In the genomic region with DNA sequence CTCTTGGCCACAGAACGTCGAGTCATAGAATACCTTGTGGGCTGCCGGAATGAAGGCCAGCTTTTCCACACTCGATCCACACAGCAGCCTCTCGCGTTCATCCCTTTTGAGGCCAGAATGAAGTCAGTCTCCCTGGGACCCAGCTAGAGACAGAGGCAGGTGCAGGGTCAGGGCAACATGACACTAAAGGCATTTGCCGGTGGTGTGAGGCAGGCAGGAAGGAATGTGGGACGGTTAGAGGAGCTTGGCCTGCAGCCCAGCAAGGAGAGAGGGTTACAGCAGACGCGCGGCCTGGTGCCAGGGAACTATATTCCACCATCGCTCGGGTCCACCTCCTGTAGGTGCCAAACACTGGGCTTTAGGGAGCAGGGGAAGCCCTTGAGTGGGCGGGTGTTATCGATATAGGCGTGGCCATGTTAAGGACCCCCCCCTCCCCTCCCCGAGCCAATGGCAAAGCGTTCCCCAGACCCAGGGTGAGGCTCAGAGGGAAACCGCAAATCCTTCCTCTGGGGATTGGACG, we compare ENCODE assay signal across 9 mouse cellular contexts. TPM values are rescaled to one million over a fixed set of nuclear protein-coding genes. Genes with fewer than 3 reads are reported as not detected.
A peak's percentile ranks its signal among the peaks of the same experiment; 100 is the strongest.
DNase-seq lines count a peak whose midpoint lies in the region; ATAC-seq lines count a peak whose summit lies in the region.
"Had no signal": no experiment of that assay in that cellular context is flagged by ENCODE, and none has a peak within 500 bp of the region (broad histone marks: within the 10 kb centered on the region; RNA-seq: fewer than 3 reads in every experiment).

No protein-coding gene starts in this region.

- DNase-seq in ES-CJ7 (ENCODE audit: low read depth, low spot score) = peak; percentile 66
- peak; percentile 83 for DNase-seq in adrenal gland, postnatal 10 days
- DNase-seq in fibroblast of lung, adult 2 months (ENCODE audit: low read depth) = peak; percentile 84
- DNase-seq in lung, adult 18-20 months = peak; percentile 88 to 92
- no peak for DNase-seq in layer of hippocampus, postnatal 14 days (ENCODE audit: low spot score in 2 of 2)
- DNase-seq in spleen, postnatal 36 days (ENCODE audit: low spot score in 2 of 2) = no peak

- peak overlapping the region; percentile 27 for H3K4me2 ChIP-seq in stomach, embryonic 15.5 days

- 11% methylated on average over 20 of the region's 20 CpGs for WGBS in stomach, embryonic 15.5 days

- H3K4me1 ChIP-seq in stomach, embryonic 15.5 days = peaks cover 16% of the 10 kb centered on the region

- no peaks in the 10 kb centered on the region for H3K9me3 ChIP-seq in stomach, embryonic 15.5 days

- peak; percentile 47 to 61 for ATAC-seq in hematopoietic stem cell, adult 5-6 weeks (replicated peaks in 1 of 2; ENCODE audit: insufficient read depth in 1 of 2, low FRiP score in 2 of 2, low TSS enrichment in 1 of 2, low read depth in 1 of 2, poor library complexity in 2 of 2, severe bottlenecking in 2 of 2)
- ATAC-seq in stomach, embryonic 15.5 days (ENCODE audit: insufficient read depth, low FRiP score, low read depth) = peak; percentile 69

- no peak overlapping the region for H3K4me3 ChIP-seq in stomach, embryonic 15.5 days (replicated peaks)

- no peaks in the 10 kb centered on the region for H3K36me3 ChIP-seq in stomach, embryonic 15.5 days

- H3K27ac ChIP-seq in stomach, embryonic 15.5 days = no peak overlapping the region

- H3K27me3 ChIP-seq in stomach, embryonic 15.5 days (replicated peaks) = no peaks in the 10 kb centered on the region

- H3K9ac ChIP-seq in stomach, embryonic 15.5 days = no peak overlapping the region

RNA-seq across cellular contexts. Expression of gene Izumo2, which starts 11.3 kb away (rescaled TPM):
- total RNA-seq in adrenal gland, postnatal 10 days (2021) = not detected
- not detected in 2 replicates for total RNA-seq in hematopoietic stem cell, adult 5-6 weeks (2017)
- polyA plus RNA-seq in stomach, embryonic 15.5 days (2015; fragmentation: Nextera tagmentation; extraction: Ambion mirVana) = not detected in 2 replicates
- total RNA-seq in layer of hippocampus, postnatal 14 days (2021) = not detected
- polyA plus RNA-seq: cortical plate, adult 2 months had no signal

RNA-seq across cellular contexts. Expression of gene Myh14, which starts 26.6 kb away (rescaled TPM):
- total RNA-seq in adrenal gland, postnatal 10 days (2021) = 1 to 10 TPM; 5.5 to 9.8 TPM
- 0.10 and 0.38 TPM in 2 replicates for total RNA-seq in hematopoietic stem cell, adult 5-6 weeks (2017)
- 29.0 and 32.7 TPM in 2 replicates for polyA plus RNA-seq in stomach, embryonic 15.5 days (2015; fragmentation: Nextera tagmentation; extraction: Ambion mirVana)
- total RNA-seq in layer of hippocampus, postnatal 14 days (2021) = 10 to 100 TPM; 20.9 to 24.6 TPM

RNA-seq across cellular contexts. Expression of gene Vrk3, which starts 51.0 kb away (rescaled TPM):
- 10 to 100 TPM; 34.3 to 40.2 TPM for total RNA-seq in adrenal gland, postnatal 10 days (2021)
- total RNA-seq in hematopoietic stem cell, adult 5-6 weeks (2017) = 67.1 and 70.6 TPM in 2 replicates
- polyA plus RNA-seq in stomach, embryonic 15.5 days (2015; fragmentation: Nextera tagmentation; extraction: Ambion mirVana) = 32.5 and 33.2 TPM in 2 replicates
- 10 to 100 TPM; 31.8 to 33.4 TPM for total RNA-seq in layer of hippocampus, postnatal 14 days (2021)

RNA-seq across cellular contexts. Expression of gene Zfp473, which starts 53.6 kb away (rescaled TPM):
- under 1 TPM; 0.33 to 0.45 TPM for total RNA-seq in adrenal gland, postnatal 10 days (2021)
- total RNA-seq in hematopoietic stem cell, adult 5-6 weeks (2017) = 3.5 and 3.9 TPM in 2 replicates
- 2.1 and 2.3 TPM in 2 replicates for polyA plus RNA-seq in stomach, embryonic 15.5 days (2015; fragmentation: Nextera tagmentation; extraction: Ambion mirVana)
- total RNA-seq in layer of hippocampus, postnatal 14 days (2021) = under 1 TPM; 0.24 to 0.25 TPM

Comparison
In these comparisons a context has a peak if more than half of its experiments do, and no peak if none do; other contexts are left out.
1. DNase-seq: peak in ES-CJ7 (single experiment), adrenal gland, postnatal 10 days (single experiment), fibroblast of lung, adult 2 months (single experiment) and lung, adult 18-20 months (2 of 2); none in layer of hippocampus, postnatal 14 days (0 of 2) and spleen, postnatal 36 days (0 of 2).